Mouse (Mus musculus) megakaryocyte-erythroid progenitor cell, adult 5-6 weeks (primary cell): Measurements from ENCODE around the gene Bfsp2. TPM values are rescaled to one million over a fixed set of nuclear protein-coding genes. Genes with fewer than 3 reads are reported as not detected.

ENCODE experiments used
- ATAC-seq: replicated peaks from 2 replicates; pipeline ENCODE4 v1.8.0; 2016; ENCODE audit warnings: mild to moderate bottlenecking, inconsistent platforms; ENCODE audit not compliant: severe bottlenecking, poor library complexity, low FRiP score, low TSS enrichment
- total RNA-seq, 2 experiments: library from RNA; stranded (forward) in 1 of 2; stranded (reverse) in 1 of 2; fragments of 200-1000, 215-1000 nt in 1 of 2; fragments of >200 nt in 1 of 2; fragmentation: Nextera tagmentation in 1 of 2; gene quantifications; 2 replicates each; pipeline ENCODE4 v1.2.3; 2014 to 2017

Gene Bfsp2
- total RNA-seq, 2 experiments from 2014 or later, result 1.2 to 22.3 TPM

GRCm38 (mm10) chr9:103393256-103393655 is 87.0 kb downstream of the Bfsp2 start:
- ATAC-seq, result no peak

GRCm38 (mm10) chr9:103391796-103392372 is 88.3 kb downstream of the Bfsp2 start:
- no peak for ATAC-seq

GRCm38 (mm10) chr9:103389261-103389660 is 91.0 kb downstream of the Bfsp2 start:
- no peak for ATAC-seq

- no peak for ATAC-seq
Measured at GRCm38 (mm10) chr9:103387011-103387653, 93.1 kb downstream of the Bfsp2 start.

- ATAC-seq, result no peak
Measured at GRCm38 (mm10) chr9:103386573-103386972, 93.6 kb downstream of the Bfsp2 start.

- no peak for ATAC-seq
Measured at GRCm38 (mm10) chr9:103385600-103385999, 94.6 kb downstream of the Bfsp2 start.

GRCm38 (mm10) chr9:103384141-103384796 is 96.0 kb downstream of the Bfsp2 start:
- no peak for ATAC-seq

GRCm38 (mm10) chr9:103383576-103383975 is 96.6 kb downstream of the Bfsp2 start:
- no peak for ATAC-seq

GRCm38 (mm10) chr9:103382989-103383388 is 97.2 kb downstream of the Bfsp2 start:
- ATAC-seq, result no peak

- no peak for ATAC-seq
Measured at GRCm38 (mm10) chr9:103380566-103380965, 99.7 kb downstream of the Bfsp2 start.

GRCm38 (mm10) chr9:103379199-103379598 is 101.0 kb downstream of the Bfsp2 start:
- ATAC-seq, result no peak

GRCm38 (mm10) chr9:103378686-103379085 is 101.5 kb downstream of the Bfsp2 start:
- ATAC-seq, result no peak

- no peak for ATAC-seq
Measured at GRCm38 (mm10) chr9:103376346-103377320, 103.6 kb downstream of the Bfsp2 start.

Other genes with a start within 250 kb of the Bfsp2 start
- gene Trf, start 250.0 kb downstream of the Bfsp2 start, total RNA-seq (2014; fragmentation: Nextera tagmentation), result 3.1 TPM in 1 of 2 replicates, not detected in the other
- 4.0 and 4.1 TPM in 2 replicates for gene Trf, start 250.0 kb downstream of the Bfsp2 start, total RNA-seq (2017)
- 7.2 and 14.6 TPM in 2 replicates for gene 1300017J02Rik, start 175.3 kb downstream of the Bfsp2 start, total RNA-seq (2014; fragmentation: Nextera tagmentation)
- 4.2 and 14.7 TPM in 2 replicates for gene 1300017J02Rik, start 175.3 kb downstream of the Bfsp2 start, total RNA-seq (2017)
- 141 and 224 TPM in 2 replicates for gene Topbp1, start 175.2 kb downstream of the Bfsp2 start, total RNA-seq (2014; fragmentation: Nextera tagmentation)
- gene Topbp1, start 175.2 kb downstream of the Bfsp2 start, total RNA-seq (2017), result 229 and 238 TPM in 2 replicates
- gene Cdv3, start 114.6 kb downstream of the Bfsp2 start, total RNA-seq (2014; fragmentation: Nextera tagmentation), result 143 and 145 TPM in 2 replicates
- 243 and 255 TPM in 2 replicates for gene Cdv3, start 114.6 kb downstream of the Bfsp2 start, total RNA-seq (2017)